In the genomic region with DNA sequence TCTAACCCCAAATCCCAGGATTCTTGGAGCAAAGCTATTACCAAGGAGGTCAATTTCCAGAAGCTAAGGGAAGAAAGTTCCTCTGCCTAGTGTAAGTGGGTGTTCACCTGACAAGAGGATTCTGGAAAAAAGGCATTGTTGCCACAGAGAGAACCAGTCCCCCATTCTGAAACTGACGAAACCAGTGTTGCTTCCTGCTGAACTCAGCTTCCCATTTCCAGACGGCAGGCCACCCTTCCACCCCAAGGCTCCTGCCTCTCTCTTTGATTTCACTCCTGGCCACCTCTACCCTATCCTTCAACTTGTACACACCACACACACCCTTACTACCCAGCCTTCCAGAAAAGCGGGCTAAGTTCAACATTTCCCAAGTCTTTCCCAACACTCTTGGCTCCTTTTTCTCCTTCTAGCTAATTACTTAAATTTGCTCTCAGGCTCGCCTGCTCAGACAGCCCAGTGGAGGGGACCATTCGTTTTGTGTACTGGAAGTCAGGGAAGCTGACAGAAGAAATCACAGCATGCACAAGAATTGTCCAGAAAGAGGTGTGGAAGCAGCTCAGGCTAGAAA, we compare ENCODE assay signal across 26 mouse cellular contexts.
DNase-seq lines count a peak whose midpoint lies in the region; ATAC-seq lines count a peak whose summit lies in the region.
"Had no signal": no experiment of that assay in that cellular context is flagged by ENCODE, and none has a peak within 500 bp of the region (broad histone marks: within the 10 kb centered on the region; RNA-seq: fewer than 3 reads in every experiment).

No protein-coding gene starts in this region.

- no peak overlapping the region for H3K4me3 ChIP-seq in embryonic facial prominence, embryonic 12.5 days
- no peak overlapping the region for H3K4me3 ChIP-seq in embryonic facial prominence, embryonic 10.5 days
- H3K4me3 ChIP-seq: hindbrain, embryonic 10.5 days; intestine, embryonic 15.5 days; layer of hippocampus, adult 2 months; limb, embryonic 12.5 days; liver, embryonic 13.5 days; midbrain, embryonic 12.5 days had no signal

- no peak for ATAC-seq in embryonic facial prominence, embryonic 12.5 days (ENCODE audit: insufficient number of reproducible peaks, insufficient read depth, low FRiP score, low TSS enrichment)
- ATAC-seq: CD4-positive, CD25-positive, alpha-beta regulatory T cell, adult 4 months; forebrain, embryonic 14.5 days; hindbrain, embryonic 16.5 days; intestine, embryonic 15.5 days had no signal

- H3K36me3 ChIP-seq in embryonic facial prominence, embryonic 12.5 days, result no peaks in the 10 kb centered on the region
- H3K36me3 ChIP-seq in embryonic facial prominence, embryonic 10.5 days (replicated peaks), result no peaks in the 10 kb centered on the region
- H3K36me3 ChIP-seq: hindbrain, embryonic 10.5 days; intestine, embryonic 15.5 days; limb, embryonic 12.5 days; liver, embryonic 13.5 days; midbrain, embryonic 12.5 days had no signal

- H3K9me3 ChIP-seq in embryonic facial prominence, embryonic 12.5 days, result no peaks in the 10 kb centered on the region
- no peaks in the 10 kb centered on the region for H3K9me3 ChIP-seq in embryonic facial prominence, embryonic 10.5 days
- H3K9me3 ChIP-seq: hindbrain, embryonic 10.5 days; intestine, embryonic 15.5 days; limb, embryonic 12.5 days; liver, embryonic 13.5 days; midbrain, embryonic 12.5 days had no signal

- H3K9ac ChIP-seq in embryonic facial prominence, embryonic 12.5 days, result no peak overlapping the region
- H3K9ac ChIP-seq: intestine, embryonic 15.5 days; limb, embryonic 12.5 days; liver, embryonic 13.5 days; lung, embryonic 14.5 days; midbrain, embryonic 12.5 days had no signal

- DNase-seq in adrenal gland, adult 2 months, result peak; percentile 26
- no peak for DNase-seq in adrenal gland, adult 18-20 months (ENCODE audit: low spot score in 2 of 2)
- no peak for DNase-seq in embryonic facial prominence, embryonic 10.5 days (ENCODE audit: low spot score)
- peak; percentile 5 for DNase-seq in CD4-positive helper T cell, adult 2 months (ENCODE audit: low read depth, low spot score)
- DNase-seq in gonadal fat pad, adult 2 months (ENCODE audit: low read depth), result peak; percentile 96
- DNase-seq in spleen, adult 18-20 months, result no peak
- DNase-seq in frontal cortex, postnatal 25 days (ENCODE audit: low spot score in 2 of 2), result no peak
- DNase-seq: cerebellum, adult 11 months; heart, adult 11 months; kidney, adult 9 months; kidney, postnatal 25 days; liver, embryonic 13.5 days; lung, embryonic 14.5 days; thymus, adult 2 months; thymus, postnatal 4 days had no signal

- peak overlapping the region; percentile 61; the same call in 1 of the 2 replicates for H3K27ac ChIP-seq in embryonic facial prominence, embryonic 12.5 days
- H3K27ac ChIP-seq in embryonic facial prominence, embryonic 10.5 days (replicated peaks), result no peak overlapping the region
- H3K27ac ChIP-seq: hindbrain, embryonic 10.5 days; intestine, embryonic 15.5 days; layer of hippocampus, adult 2 months; limb, embryonic 12.5 days; liver, embryonic 13.5 days; midbrain, embryonic 12.5 days; stomach, postnatal 0 days had no signal

- no peaks in the 10 kb centered on the region for H3K27me3 ChIP-seq in embryonic facial prominence, embryonic 12.5 days
- H3K27me3 ChIP-seq in embryonic facial prominence, embryonic 10.5 days (replicated peaks; ENCODE audit: low read depth, poor library complexity, severe bottlenecking), result no peaks in the 10 kb centered on the region
- H3K27me3 ChIP-seq: intestine, embryonic 15.5 days; limb, embryonic 12.5 days; liver, embryonic 13.5 days; midbrain, embryonic 12.5 days had no signal

- 0 out of 2 replicates have a peak overlapping the region, but pooled peaks have one; percentile 13 for H3K4me2 ChIP-seq in embryonic facial prominence, embryonic 12.5 days (replicated peaks)
- H3K4me2 ChIP-seq: heart, embryonic 11.5 days; intestine, embryonic 15.5 days; limb, embryonic 12.5 days; liver, embryonic 13.5 days; lung, embryonic 14.5 days; midbrain, embryonic 12.5 days had no signal

- WGBS in embryonic facial prominence, embryonic 12.5 days, result 56% methylated on average over 5 of the region's 5 CpGs
- 76% methylated on average over 5 of the region's 5 CpGs for WGBS in embryonic facial prominence, embryonic 10.5 days

- H3K4me1 ChIP-seq in embryonic facial prominence, embryonic 12.5 days, result peaks cover 22% of the 10 kb centered on the region; the same call in 1 of the 2 replicates
- H3K4me1 ChIP-seq in embryonic facial prominence, embryonic 10.5 days, result peaks cover 20% of the 10 kb centered on the region
- H3K4me1 ChIP-seq: intestine, embryonic 15.5 days; liver, embryonic 13.5 days; midbrain, embryonic 12.5 days had no signal

Comparison
In these comparisons a context has a peak if more than half of its experiments do, and no peak if none do; other contexts are left out.
1. DNase-seq: peak in adrenal gland, adult 2 months (single experiment), CD4-positive helper T cell, adult 2 months (single experiment) and gonadal fat pad, adult 2 months (single experiment); none in adrenal gland, adult 18-20 months (0 of 2), embryonic facial prominence, embryonic 10.5 days (single experiment), spleen, adult 18-20 months (0 of 2) and frontal cortex, postnatal 25 days (0 of 2).